Mouse (Mus musculus): ENCODE data around the gene Eif4a2. TPM values are rescaled to one million over a fixed set of nuclear protein-coding genes. Genes with fewer than 3 reads are reported as not detected.
"Not testable (repeated sequence)": the region's sequence is repeated elsewhere in the genome, so short reads cannot be mapped to it uniquely, and the experiment has no call there.

The Eif4a2 gene
- polyA plus RNA-seq, 1 experiment, result 108 TPM

GRCm38 (mm10) chr16:23093321-23093953, 13.8 kb upstream of the Eif4a2 start:
- Histone ChIP-seq H3K4me1 (ENCODE audit: control insufficient read depth, insufficient read depth, low read length) (no peaks in the 10 kb centered on the region), H3K27me3 (ENCODE audit: control insufficient read depth, insufficient read depth, low read length) (no peaks in the 10 kb centered on the region), H3K36me3 (ENCODE audit: control insufficient read depth, insufficient read depth, low read length) (no peaks in the 10 kb centered on the region), H3K27ac (ENCODE audit: control insufficient read depth, insufficient read depth, low read depth, low read length) (no peak overlapping the region), H3K4me3 (ENCODE audit: control insufficient read depth, low read depth, low read length) (no peak overlapping the region)
- TF ChIP-seq POLR2A (IDR thresholded peaks at IDR 0.05; ENCODE audit: control insufficient read depth, low read depth, low read length) (no peak), CTCF (IDR thresholded peaks at IDR 0.05; ENCODE audit: control insufficient read depth, insufficient read depth, insufficient replicate concordance, low read depth, low read length) (no peak)

- Histone ChIP-seq H3K27me3 (ENCODE audit: control insufficient read depth, insufficient read depth, low read length) (no peaks in the 10 kb centered on the region), H3K4me3 (ENCODE audit: control insufficient read depth, low read depth, low read length) (no peak overlapping the region), H3K27ac (ENCODE audit: control insufficient read depth, insufficient read depth, low read depth, low read length) (no peak overlapping the region), H3K36me3 (ENCODE audit: control insufficient read depth, insufficient read depth, low read length) (no peaks in the 10 kb centered on the region), H3K4me1 (ENCODE audit: control insufficient read depth, insufficient read depth, low read length) (no peaks in the 10 kb centered on the region; the same call in 1 of the 2 replicates)
- TF ChIP-seq POLR2A (IDR thresholded peaks at IDR 0.05; ENCODE audit: control insufficient read depth, low read depth, low read length) (no peak), CTCF (IDR thresholded peaks at IDR 0.05; ENCODE audit: control insufficient read depth, insufficient read depth, insufficient replicate concordance, low read depth, low read length) (no peak)
These were observed 13.1 kb upstream of the Eif4a2 start for GRCm38 (mm10) chr16:23094136-23094535.

DNA sequence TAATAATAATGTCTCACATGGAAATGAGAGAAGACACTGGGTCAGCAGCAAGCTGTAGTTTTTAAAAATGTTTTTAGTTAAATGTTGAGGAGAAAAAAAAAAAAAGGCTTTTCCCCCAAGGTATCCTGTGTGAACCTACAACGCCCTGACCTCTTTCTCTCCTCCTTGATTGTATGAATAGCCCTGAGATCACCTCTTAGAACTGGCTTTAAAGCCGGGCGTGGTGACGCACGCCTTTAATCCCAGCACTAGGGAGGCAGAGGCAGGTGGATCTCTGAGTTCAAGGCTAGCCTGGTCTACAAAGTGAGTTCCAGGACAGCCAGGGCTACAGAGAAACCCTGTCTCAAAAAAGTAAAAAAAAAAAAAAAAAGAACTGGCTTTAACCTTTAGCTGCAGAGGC, 11.7 kb upstream of the Eif4a2 start:
- H3K4me3 ChIP-seq (ENCODE audit: control insufficient read depth, low read depth, low read length); H3K27ac ChIP-seq (ENCODE audit: control insufficient read depth, insufficient read depth, low read depth, low read length); H3K36me3 ChIP-seq (ENCODE audit: control insufficient read depth, insufficient read depth, low read length); H3K27me3 ChIP-seq (ENCODE audit: control insufficient read depth, insufficient read depth, low read length): not testable (repeated sequence)
- peaks cover 10% of the 10 kb centered on the region for H3K4me1 ChIP-seq (ENCODE audit: control insufficient read depth, insufficient read depth, low read length)

GRCm38 (mm10) chr16:23096886-23097285, 10.4 kb upstream of the Eif4a2 start:
- H3K36me3 ChIP-seq (ENCODE audit: control insufficient read depth, insufficient read depth, low read length); H3K27me3 ChIP-seq (ENCODE audit: control insufficient read depth, insufficient read depth, low read length); H3K4me3 ChIP-seq (ENCODE audit: control insufficient read depth, low read depth, low read length); H3K27ac ChIP-seq (ENCODE audit: control insufficient read depth, insufficient read depth, low read depth, low read length): not testable (repeated sequence)
- peaks cover 12% of the 10 kb centered on the region for H3K4me1 ChIP-seq (ENCODE audit: control insufficient read depth, insufficient read depth, low read length)

GRCm38 (mm10) chr16:23097290-23098104, 9.7 kb upstream of the Eif4a2 start:
- peaks cover 12% of the 10 kb centered on the region for H3K4me1 ChIP-seq (ENCODE audit: control insufficient read depth, insufficient read depth, low read length)
- H3K36me3 ChIP-seq (ENCODE audit: control insufficient read depth, insufficient read depth, low read length); H3K4me3 ChIP-seq (ENCODE audit: control insufficient read depth, low read depth, low read length); H3K27ac ChIP-seq (ENCODE audit: control insufficient read depth, insufficient read depth, low read depth, low read length); H3K27me3 ChIP-seq (ENCODE audit: control insufficient read depth, insufficient read depth, low read length): not testable (repeated sequence)

DNA sequence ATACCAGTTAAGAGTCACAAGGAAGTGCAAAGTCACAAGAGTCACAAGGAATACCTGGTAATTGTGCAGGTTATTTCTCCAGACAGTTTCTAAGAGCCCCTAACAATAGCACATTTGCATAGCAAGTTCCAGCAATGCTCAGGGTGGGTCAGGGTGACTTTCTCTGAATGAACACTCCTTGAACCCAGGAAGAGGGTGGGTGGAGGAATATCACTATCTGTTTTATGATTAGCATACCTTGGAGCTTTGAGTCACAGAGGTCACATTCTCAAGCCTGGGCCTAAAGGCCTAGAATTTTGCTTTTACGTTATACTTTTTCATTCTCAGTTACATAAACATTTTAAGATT, 9.2 kb upstream of the Eif4a2 start:
- H3K4me3 ChIP-seq (ENCODE audit: control insufficient read depth, low read depth, low read length); H3K27ac ChIP-seq (ENCODE audit: control insufficient read depth, insufficient read depth, low read depth, low read length); H3K36me3 ChIP-seq (ENCODE audit: control insufficient read depth, insufficient read depth, low read length); H3K27me3 ChIP-seq (ENCODE audit: control insufficient read depth, insufficient read depth, low read length): not testable (repeated sequence)
- H3K4me1 ChIP-seq (ENCODE audit: control insufficient read depth, insufficient read depth, low read length), result peaks cover 12% of the 10 kb centered on the region

DNA sequence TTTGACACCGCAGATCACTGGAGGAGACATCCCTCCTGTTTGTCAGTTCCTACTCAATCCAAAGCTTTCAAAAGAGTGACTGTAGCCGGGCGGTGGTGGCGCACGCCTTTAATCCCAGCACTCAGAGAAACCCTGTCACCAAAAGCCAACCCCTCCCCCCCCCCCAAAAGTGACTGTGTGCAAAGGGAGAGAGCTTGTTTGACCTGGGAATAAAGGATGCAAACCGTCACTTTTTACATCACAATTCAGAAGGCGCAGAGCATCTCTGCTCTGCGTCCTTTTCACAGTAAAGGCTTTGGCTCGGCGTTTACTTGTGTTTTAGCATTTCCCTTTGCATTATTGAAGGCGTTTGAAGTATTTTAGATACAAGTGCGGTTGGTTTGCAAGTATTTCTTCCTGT, 7.6 kb upstream of the Eif4a2 start:
- no peaks in the 10 kb centered on the region for H3K36me3 ChIP-seq (ENCODE audit: control insufficient read depth, insufficient read depth, low read length)
- TF ChIP-seq CTCF (IDR thresholded peaks at IDR 0.05; ENCODE audit: control insufficient read depth, insufficient read depth, insufficient replicate concordance, low read depth, low read length), result no peak
- TF ChIP-seq POLR2A (IDR thresholded peaks at IDR 0.05; ENCODE audit: control insufficient read depth, low read depth, low read length), result no peak
- peak overlapping the region; percentile 91 for H3K4me3 ChIP-seq (ENCODE audit: control insufficient read depth, low read depth, low read length)
- peaks cover 3% of the 10 kb centered on the region; the same call in 1 of the 2 replicates for H3K27me3 ChIP-seq (ENCODE audit: control insufficient read depth, insufficient read depth, low read length)
- H3K27ac ChIP-seq (ENCODE audit: control insufficient read depth, insufficient read depth, low read depth, low read length), result no peak overlapping the region
- peaks cover 12% of the 10 kb centered on the region for H3K4me1 ChIP-seq (ENCODE audit: control insufficient read depth, insufficient read depth, low read length)

GRCm38 (mm10) chr16:23100099-23100575, 7.1 kb upstream of the Eif4a2 start:
- no peaks in the 10 kb centered on the region for H3K36me3 ChIP-seq (ENCODE audit: control insufficient read depth, insufficient read depth, low read length)
- peaks cover 3% of the 10 kb centered on the region; the same call in 1 of the 2 replicates for H3K27me3 ChIP-seq (ENCODE audit: control insufficient read depth, insufficient read depth, low read length)
- peaks cover 12% of the 10 kb centered on the region for H3K4me1 ChIP-seq (ENCODE audit: control insufficient read depth, insufficient read depth, low read length)
- H3K4me3 ChIP-seq (ENCODE audit: control insufficient read depth, low read depth, low read length), result peak overlapping the region; percentile 91
- H3K27ac ChIP-seq (ENCODE audit: control insufficient read depth, insufficient read depth, low read depth, low read length), result 0 out of 2 replicates have a peak overlapping the region, but pooled peaks have one; percentile 32
- TF ChIP-seq POLR2A (IDR thresholded peaks at IDR 0.05; ENCODE audit: control insufficient read depth, low read depth, low read length) (no peak), CTCF (IDR thresholded peaks at IDR 0.05; ENCODE audit: control insufficient read depth, insufficient read depth, insufficient replicate concordance, low read depth, low read length) (no peak)

Measured in testis, adult 2 months (tissue).